16 mouse cellular contexts compared by ENCODE assay signal in the genomic region with DNA sequence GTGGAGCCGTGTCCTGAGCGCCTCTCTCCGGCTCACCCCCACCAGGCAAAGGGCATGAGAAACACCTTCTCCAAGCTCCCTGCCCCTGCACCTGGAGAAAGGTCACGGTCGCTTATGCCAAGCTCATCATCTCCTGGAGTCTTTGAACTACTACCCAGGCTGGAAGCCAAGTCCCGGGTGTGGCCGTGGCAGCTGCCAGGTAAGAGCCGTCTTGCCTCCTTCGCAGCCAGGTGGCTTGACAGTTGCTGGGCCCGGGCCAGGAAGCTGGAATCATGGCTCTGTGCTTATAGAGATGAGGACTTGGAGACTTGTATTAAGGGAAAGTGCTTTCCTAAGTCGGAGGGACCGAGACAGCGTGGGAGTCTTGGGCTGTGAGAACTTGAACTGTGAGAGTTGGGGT. TPM values are rescaled to one million over a fixed set of nuclear protein-coding genes. Genes with fewer than 3 reads are reported as not detected.
DNase-seq lines count a peak whose midpoint lies in the region; ATAC-seq and TF ChIP-seq lines count a peak whose summit lies in the region.
"Had no signal": no experiment of that assay in that cellular context is flagged by ENCODE, and none has a peak within 500 bp of the region (broad histone marks: within the 10 kb centered on the region; RNA-seq: fewer than 3 reads in every experiment).

No protein-coding gene starts in this region.

- H3K27me3 ChIP-seq in embryonic facial prominence, embryonic 14.5 days (replicated peaks; ENCODE audit: control insufficient read depth, insufficient read depth, low read length), result no peaks in the 10 kb centered on the region
- H3K27me3 ChIP-seq in embryonic facial prominence, embryonic 10.5 days (replicated peaks; ENCODE audit: low read depth, poor library complexity, severe bottlenecking), result no peaks in the 10 kb centered on the region
- H3K27me3 ChIP-seq in small intestine, adult 2 months (ENCODE audit: control insufficient read depth, insufficient read depth, low read length), result no peaks in the 10 kb centered on the region
- H3K27me3 ChIP-seq: forebrain, embryonic 12.5 days had no signal

- DNase-seq in embryonic facial prominence, embryonic 14.5 days (ENCODE audit: low spot score), result peak; percentile 45
- no peak for DNase-seq in embryonic facial prominence, embryonic 10.5 days (ENCODE audit: low spot score)
- DNase-seq in right cerebral cortex, postnatal 14 days, result peak; percentile 35
- DNase-seq in right cerebral cortex, adult 2 months (ENCODE audit: low spot score in 2 of 2), result no peak
- peak; percentile 12 for DNase-seq in gastrocnemius, postnatal 14 days
- DNase-seq in heart, adult 8-10 months (ENCODE audit: low spot score), result no peak
- DNase-seq in left cerebral cortex, postnatal 36 days (ENCODE audit: low spot score in 2 of 2), result no peak
- DNase-seq: thymus, adult 2 months had no signal

- ATAC-seq in embryonic facial prominence, embryonic 14.5 days (ENCODE audit: low read depth), result no peak
- ATAC-seq: activated CD4-positive, CD25-positive, alpha-beta regulatory T cell, adult 4 months had no signal

- no peak overlapping the region for H3K4me3 ChIP-seq in embryonic facial prominence, embryonic 14.5 days (ENCODE audit: low read depth, low read length)
- H3K4me3 ChIP-seq in embryonic facial prominence, embryonic 10.5 days, result no peak overlapping the region
- H3K4me3 ChIP-seq in small intestine, adult 2 months (ENCODE audit: low read depth, low read length), result no peak overlapping the region
- H3K4me3 ChIP-seq: forebrain, embryonic 12.5 days; megakaryocyte, embryonic 14.5 days had no signal

- no peaks in the 10 kb centered on the region for H3K36me3 ChIP-seq in embryonic facial prominence, embryonic 14.5 days (ENCODE audit: control insufficient read depth, insufficient read depth, low read length)
- no peaks in the 10 kb centered on the region for H3K36me3 ChIP-seq in embryonic facial prominence, embryonic 10.5 days (replicated peaks)
- H3K36me3 ChIP-seq in small intestine, adult 2 months (ENCODE audit: control insufficient read depth, insufficient read depth, low read length), result no peaks in the 10 kb centered on the region
- H3K36me3 ChIP-seq: forebrain, embryonic 12.5 days; liver, embryonic 13.5 days had no signal

- TF ChIP-seq POLR2A in small intestine, adult 2 months (IDR thresholded peaks at IDR 0.05; ENCODE audit: low read depth, low read length), result no peak

- H3K9me3 ChIP-seq in embryonic facial prominence, embryonic 14.5 days (ENCODE audit: control insufficient read depth, low read length), result no peaks in the 10 kb centered on the region
- no peaks in the 10 kb centered on the region for H3K9me3 ChIP-seq in embryonic facial prominence, embryonic 10.5 days
- H3K9me3 ChIP-seq: forebrain, embryonic 12.5 days; liver, embryonic 13.5 days; megakaryocyte, embryonic 14.5 days had no signal

- no peaks in the 10 kb centered on the region for H3K4me1 ChIP-seq in embryonic facial prominence, embryonic 14.5 days (ENCODE audit: control insufficient read depth, insufficient read depth, low read length)
- H3K4me1 ChIP-seq in embryonic facial prominence, embryonic 10.5 days, result no peaks in the 10 kb centered on the region
- H3K4me1 ChIP-seq in small intestine, adult 2 months (ENCODE audit: control insufficient read depth, insufficient read depth, insufficient read length, low read length), result peaks cover 15% of the 10 kb centered on the region; the same call in 1 of the 2 replicates

- H3K4me2 ChIP-seq in embryonic facial prominence, embryonic 14.5 days (ENCODE audit: low read depth, low read length), result no peak overlapping the region
- H3K4me2 ChIP-seq: forebrain, embryonic 12.5 days; heart, embryonic 11.5 days had no signal

- 81% methylated on average over 13 of the region's 13 CpGs for whole genome bisulfite sequencing in embryonic facial prominence, embryonic 14.5 days
- 91% methylated on average over 13 of the region's 13 CpGs for WGBS in embryonic facial prominence, embryonic 10.5 days
- 25% methylated on average over 13 of the region's 13 CpGs for WGBS in small intestine, adult 2 months

- no peak for TF ChIP-seq CTCF in small intestine, adult 2 months (IDR thresholded peaks at IDR 0.05; ENCODE audit: extremely low read depth, insufficient read length, insufficient replicate concordance, low read depth, low read length)

- no peak overlapping the region for H3K9ac ChIP-seq in embryonic facial prominence, embryonic 14.5 days (ENCODE audit: low read depth, low read length)
- H3K9ac ChIP-seq: forebrain, embryonic 12.5 days; liver, embryonic 13.5 days had no signal

- H3K27ac ChIP-seq in embryonic facial prominence, embryonic 14.5 days (replicated peaks; ENCODE audit: low read depth, low read length), result no peak overlapping the region
- H3K27ac ChIP-seq in embryonic facial prominence, embryonic 10.5 days (replicated peaks), result no peak overlapping the region
- peak overlapping the region; percentile 22; the same call in 1 of the 2 replicates for H3K27ac ChIP-seq in small intestine, adult 2 months (ENCODE audit: insufficient read depth, low read depth, low read length)
- H3K27ac ChIP-seq: forebrain, embryonic 12.5 days; liver, embryonic 13.5 days had no signal

- intact Hi-C loops in gastrocnemius, postnatal 14 days (cut with DNase I; ENCODE audit: low total_unique reads), result no loop called here
- intact Hi-C loops in left cerebral cortex, postnatal 36 days (cut with DNase I), result no loop called here

RNA-seq across cellular contexts. Expression of a gene that starts 16.4 kb away (rescaled TPM):
- 3.0 and 3.2 TPM in 2 replicates for polyA plus RNA-seq in embryonic facial prominence, embryonic 14.5 days (2014; fragmentation: Nextera tagmentation; extraction: Ambion mirVana)
- polyA plus RNA-seq in embryonic facial prominence, embryonic 10.5 days (2016; fragmentation: Nextera tagmentation; extraction: Ambion mirVana), result 0.58 and 1.2 TPM in 2 replicates
- 1 to 10 TPM; 3.1 to 4.8 TPM for total RNA-seq in gastrocnemius, postnatal 14 days (2021)
- polyA plus RNA-seq in small intestine, adult 2 months (2012; rRNA removed), result 0.34 and 0.63 TPM in 2 replicates
- 1 to 10 TPM in 1 of 4 experiments, under 1 TPM in 3; 0.46 to 1.0 (median 0.75) TPM for total RNA-seq in heart, adult 8-10 months (2022)
- total RNA-seq in left cerebral cortex, postnatal 36 days (2021), result 100 to 1,000 TPM; 122 to 150 TPM
- total RNA-seq: monocyte, adult 5-6 weeks had no signal
- polyA plus RNA-seq: activated CD4-positive, CD25-positive, alpha-beta regulatory T cell, adult 4 months; limb, embryonic 11.5 days had no signal

RNA-seq across cellular contexts. Expression of a gene that starts 28.9 kb away (rescaled TPM):
- 18.0 and 18.3 TPM in 2 replicates for polyA plus RNA-seq in embryonic facial prominence, embryonic 14.5 days (2014; fragmentation: Nextera tagmentation; extraction: Ambion mirVana)
- 0.58 and 0.72 TPM in 2 replicates for polyA plus RNA-seq in embryonic facial prominence, embryonic 10.5 days (2016; fragmentation: Nextera tagmentation; extraction: Ambion mirVana)
- 1 to 10 TPM; 4.2 to 8.9 TPM for total RNA-seq in gastrocnemius, postnatal 14 days (2021)
- polyA plus RNA-seq in small intestine, adult 2 months (2012; rRNA removed), result 7.3 and 8.3 TPM in 2 replicates
- total RNA-seq in heart, adult 8-10 months (2022), result 10 to 100 TPM in 1 of 4 experiments, 1 to 10 TPM in 3; 5.6 to 11.1 (median 6.1) TPM
- total RNA-seq in left cerebral cortex, postnatal 36 days (2021), result under 1 TPM; 0.27 to 0.76 TPM
- total RNA-seq: monocyte, adult 5-6 weeks had no signal
- polyA plus RNA-seq: activated CD4-positive, CD25-positive, alpha-beta regulatory T cell, adult 4 months had no signal

Comparison
In these comparisons a context has a peak if more than half of its experiments do, and no peak if none do; other contexts are left out.
1. DNase-seq: peak in embryonic facial prominence, embryonic 14.5 days (single experiment), right cerebral cortex, postnatal 14 days (single experiment) and gastrocnemius, postnatal 14 days (single experiment); none in embryonic facial prominence, embryonic 10.5 days (single experiment), right cerebral cortex, adult 2 months (0 of 2), heart, adult 8-10 months (single experiment) and left cerebral cortex, postnatal 36 days (0 of 2).
2. RNA of a gene that starts 16.4 kb away (total RNA-seq): 122 to 150 TPM in left cerebral cortex, postnatal 36 days; 3.1 to 4.8 TPM in gastrocnemius, postnatal 14 days and 0.46 to 1.0 TPM in heart, adult 8-10 months; every median in the first group is over 10 times any median in the second.